Mouse (Mus musculus) G1E-ER4 (cell line): ENCODE data around the gene Haus3. TPM values are rescaled to one million over a fixed set of nuclear protein-coding genes. Genes with fewer than 3 reads are reported as not detected.

ENCODE experiments used
- GATA1 ChIP-seq: IDR thresholded peaks from one replicate; pipeline ENCODE4 v1.8.0; 2012; ENCODE audit warnings: low read length, inconsistent platforms
- polyA plus RNA-seq: library from polyadenylated mRNA; stranded (reverse); fragments of >175 nt; gene quantifications from 2 replicates; pipeline ENCODE4 v1.2.3, GENCODE M21; 2012

The Haus3 gene
- polyA plus RNA-seq, 1 experiment, result 1.7 TPM

GRCm38 (mm10) chr5:34174021-34174420 is 4.7 kb upstream of the Haus3 start:
- TF ChIP-seq GATA1, result no peak

GRCm38 (mm10) chr5:34170726-34171125 is 1.4 kb upstream of the Haus3 start:
- TF ChIP-seq GATA1, result no peak

DNA sequence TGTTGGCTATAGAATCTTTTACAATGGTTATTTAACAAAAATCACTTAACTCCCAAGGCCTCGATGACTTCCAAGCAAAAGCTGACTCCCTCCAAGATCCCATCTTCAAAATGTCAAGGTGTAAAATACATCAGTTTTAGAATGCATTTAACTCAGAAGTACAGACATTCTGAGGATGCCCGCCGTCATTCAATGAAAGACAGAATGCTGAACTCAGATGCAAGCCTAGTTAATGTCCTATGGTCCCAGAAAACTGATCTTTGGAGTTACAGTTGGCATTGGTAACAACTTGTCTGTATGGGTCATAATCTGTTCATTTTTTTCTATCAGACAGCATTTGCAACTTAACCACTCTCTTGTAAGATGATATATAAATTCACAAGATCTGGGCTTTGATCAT is 627 bp upstream of the Haus3 start:
- TF ChIP-seq GATA1, result no peak

GRCm38 (mm10) chr5:34167857-34168256 is 1.5 kb downstream of the Haus3 start:
- no peak for TF ChIP-seq GATA1

DNA sequence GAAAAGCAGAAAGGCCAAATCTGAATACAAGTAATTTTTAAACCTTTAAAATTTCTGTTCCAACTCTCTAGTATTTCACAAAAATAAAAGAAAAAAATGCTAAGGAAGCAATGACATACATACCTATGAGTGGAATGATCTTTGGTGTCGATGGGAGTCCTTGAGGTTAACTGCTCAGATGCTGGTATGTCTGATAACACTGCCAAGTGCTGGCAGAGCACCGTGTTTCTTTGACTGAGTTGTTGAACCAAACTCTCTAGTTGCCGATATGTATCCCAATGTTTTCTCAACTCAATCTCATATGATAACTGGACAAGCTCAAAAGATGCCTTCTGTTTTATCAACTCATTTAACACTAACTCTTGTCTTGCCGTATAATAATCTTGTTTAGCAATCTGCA is 3.5 kb downstream of the Haus3 start:
- TF ChIP-seq GATA1, result no peak

DNA sequence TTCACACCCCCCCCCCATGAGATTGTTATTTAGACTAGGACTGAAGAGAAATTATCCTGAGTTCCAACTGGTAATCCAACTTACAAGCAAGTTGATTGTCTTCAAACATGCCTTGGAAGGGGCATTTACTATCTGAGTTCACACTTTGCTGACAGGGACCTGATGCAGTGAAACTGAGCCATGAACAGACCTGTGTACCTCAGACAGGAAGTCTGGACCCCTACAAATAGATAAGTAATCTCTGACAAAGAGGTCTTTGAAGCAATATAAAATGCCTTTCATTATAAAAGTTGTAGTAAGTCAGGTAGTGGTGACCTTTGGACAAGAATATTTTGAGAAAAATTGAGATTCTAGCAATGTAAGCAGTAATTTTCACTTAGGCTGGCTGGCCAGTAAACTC is 20.9 kb downstream of the Haus3 start:
- TF ChIP-seq GATA1, result no peak

- no peak for TF ChIP-seq GATA1
Observed at GRCm38 (mm10) chr5:34147554-34147953, 21.8 kb downstream of the Haus3 start.

DNA sequence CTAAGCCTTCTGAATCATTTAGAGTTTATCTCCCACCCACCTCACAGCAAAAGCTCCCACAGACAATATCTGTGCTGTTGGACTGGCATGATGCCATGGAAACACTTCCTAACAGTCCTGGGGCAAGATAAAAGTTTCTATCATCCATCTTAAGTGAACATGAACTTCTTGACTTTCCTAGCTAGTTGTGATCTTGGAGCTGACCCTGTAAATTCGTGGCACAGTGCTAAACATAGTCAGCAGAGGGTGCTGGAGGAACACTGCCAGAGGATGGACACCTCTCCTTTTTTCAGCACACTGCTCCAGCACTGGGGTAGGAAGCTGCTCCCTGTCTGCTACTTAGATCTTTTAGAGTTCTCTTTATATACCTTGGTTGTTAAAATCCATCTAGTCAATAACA is 29.6 kb downstream of the Haus3 start:
- no peak for TF ChIP-seq GATA1

DNA sequence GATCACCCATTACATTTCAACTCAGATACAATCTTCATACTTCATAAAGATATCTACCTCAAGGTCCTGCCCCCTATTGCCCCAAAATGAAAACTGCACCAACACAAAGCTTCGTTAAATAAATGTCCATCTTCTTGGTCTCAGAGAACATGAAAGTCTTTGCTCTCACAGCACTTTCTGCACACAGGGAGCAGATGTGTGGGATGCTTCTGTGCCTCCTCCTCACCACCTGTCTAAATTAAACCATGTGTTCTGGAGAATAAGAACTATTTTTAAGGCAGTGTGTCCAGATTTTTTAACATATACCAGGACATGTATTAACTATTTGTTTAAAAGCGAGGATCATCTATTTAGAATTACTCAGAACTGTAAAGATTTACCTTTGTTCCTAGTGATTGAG is 36.6 kb downstream of the Haus3 start:
- TF ChIP-seq GATA1, result no peak

- TF ChIP-seq GATA1, result no peak
Observed at GRCm38 (mm10) chr5:34124131-34124530, 45.2 kb downstream of the Haus3 start.

DNA sequence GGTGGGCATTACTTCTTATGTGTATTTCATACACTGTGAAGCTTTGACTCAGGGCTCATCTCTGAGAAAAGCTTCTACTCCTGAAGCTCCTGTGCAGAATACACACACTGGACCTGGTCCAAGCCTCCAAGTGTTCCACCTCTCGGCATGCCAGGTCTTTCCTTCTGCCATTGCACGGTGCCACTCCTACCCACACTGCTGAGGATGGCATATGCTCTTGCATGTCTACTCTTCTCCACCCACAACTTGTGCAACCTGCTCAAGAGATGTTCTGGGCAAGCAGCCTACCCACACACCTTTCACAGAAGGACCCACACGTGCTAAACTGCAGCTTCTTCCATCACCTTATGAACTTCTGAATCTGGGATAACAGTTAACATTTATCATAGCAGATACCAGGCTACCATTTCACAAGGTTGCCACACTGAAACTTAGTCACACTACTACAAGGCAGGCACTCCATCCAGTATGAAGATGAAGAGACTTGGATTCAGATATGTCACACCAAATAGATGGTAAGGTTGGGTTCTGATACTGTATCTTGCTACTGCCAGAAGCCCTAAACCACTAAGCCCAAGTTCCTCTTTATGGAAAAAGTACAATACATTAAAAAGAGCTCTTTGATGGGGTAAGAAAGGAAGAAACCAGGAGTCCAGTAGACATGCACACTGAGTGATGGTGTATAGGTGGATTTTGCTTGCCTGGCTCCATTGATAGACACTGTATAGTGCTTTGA is 50.0 kb downstream of the Haus3 start:
- TF ChIP-seq GATA1, result no peak

- TF ChIP-seq GATA1, result no peak
Observed at GRCm38 (mm10) chr5:34105681-34106080, 63.6 kb downstream of the Haus3 start.

Other genes starting within 250 kb of the Haus3 start
- gene Nelfa, start 233.1 kb downstream of the Haus3 start, polyA plus RNA-seq, result 62.8 and 91.8 TPM in 2 replicates
- not detected in 2 replicates for gene Gm1673, start 186.1 kb downstream of the Haus3 start, polyA plus RNA-seq
- gene Nat8l, start 173.5 kb downstream of the Haus3 start, polyA plus RNA-seq, result 0.01 TPM in 1 of 2 replicates, not detected in the other
- 0.02 and 0.04 TPM in 2 replicates for gene Poln, start 79 bp downstream of the Haus3 start, polyA plus RNA-seq
- gene Mxd4, start 18.2 kb upstream of the Haus3 start, polyA plus RNA-seq, result 16.9 and 18.2 TPM in 2 replicates
- gene Zfyve28, start 118.9 kb upstream of the Haus3 start, polyA plus RNA-seq, result not detected in 2 replicates
- gene Cfap99, start 119.1 kb upstream of the Haus3 start, polyA plus RNA-seq, result not detected in 2 replicates
- gene Rnf4, start 166.8 kb upstream of the Haus3 start, polyA plus RNA-seq, result 24.1 and 31.0 TPM in 2 replicates
- gene Fam193a, start 200.4 kb upstream of the Haus3 start, polyA plus RNA-seq, result 16.6 and 18.8 TPM in 2 replicates